Mouse (Mus musculus): ENCODE measurements around the gene Irgq. TPM values are rescaled to one million over a fixed set of nuclear protein-coding genes. Genes with fewer than 3 reads are reported as not detected.
A peak's percentile ranks its signal among the peaks of the same experiment; 100 is the strongest.
"Not testable (repeated sequence)": the region's sequence is repeated elsewhere in the genome, so short reads cannot be mapped to it uniquely, and the experiment has no call there.

Gene Irgq
- 1.1 and 1.3 TPM in 2 replicates for polyA plus RNA-seq (2015; fragmentation: Nextera tagmentation; extraction: Ambion mirVana)

- peak; percentile 93 for ATAC-seq (ENCODE audit: low read depth)
- H3K27me3 ChIP-seq (ENCODE audit: control insufficient read depth, insufficient read depth, low read depth, low read length) = no peaks in the 10 kb centered on the region
- H3K27ac ChIP-seq (ENCODE audit: low read length) = peak within 1 kb of the TSS; percentile 85
- H3K4me1 ChIP-seq (ENCODE audit: control insufficient read depth, low read depth, low read length) = peaks cover 28% of the 10 kb centered on the region
- peak within 1 kb of the TSS; percentile 79 for H3K9ac ChIP-seq (ENCODE audit: low read depth, low read length)
- peaks cover 8% of the 10 kb centered on the region; the same call in 1 of the 2 replicates for H3K36me3 ChIP-seq (ENCODE audit: control insufficient read depth, insufficient read depth)
- peak within 1 kb of the TSS; percentile 89 for H3K4me2 ChIP-seq (ENCODE audit: low read depth, low read length)
- WGBS (ENCODE audit: insufficient replicate concordance) = under 1% methylated on average over 44 of the region's 44 CpGs
- peak within 1 kb of the TSS; percentile 76 for H3K4me3 ChIP-seq (ENCODE audit: low read depth, low read length)
- no peaks in the 10 kb centered on the region for H3K9me3 ChIP-seq (replicated peaks; ENCODE audit: control insufficient read depth, low read length)
Measured at GRCm38 (mm10) chr7:24530062-24530931, at the start of gene Irgq. Irgq (plus strand) TSS chr7:24530689.

GRCm38 (mm10) chr7:24480986-24481473 lies 49.5 kb upstream of the Irgq start:
- Histone ChIP-seq H3K9ac (ENCODE audit: low read depth, low read length) (no peak overlapping the region), H3K27me3 (ENCODE audit: control insufficient read depth, insufficient read depth, low read depth, low read length) (peaks cover 46% of the 10 kb centered on the region), H3K9me3 (replicated peaks; ENCODE audit: control insufficient read depth, low read length) (no peaks in the 10 kb centered on the region), H3K4me3 (ENCODE audit: low read depth, low read length) (no peak overlapping the region; the same call in 1 of the 2 replicates), H3K4me1 (ENCODE audit: control insufficient read depth, low read depth, low read length) (peaks cover 8% of the 10 kb centered on the region), H3K27ac (ENCODE audit: low read length) (no peak overlapping the region), H3K4me2 (ENCODE audit: low read depth, low read length) (peak overlapping the region; percentile 77), H3K36me3 (ENCODE audit: control insufficient read depth, insufficient read depth) (no peaks in the 10 kb centered on the region)
- WGBS (ENCODE audit: insufficient replicate concordance) = 9% methylated on average over 14 of the region's 14 CpGs
- no peak for ATAC-seq (ENCODE audit: low read depth)

- Histone ChIP-seq H3K9me3 (replicated peaks; ENCODE audit: control insufficient read depth, low read length) (no peaks in the 10 kb centered on the region), H3K4me1 (ENCODE audit: control insufficient read depth, low read depth, low read length) (peaks cover 8% of the 10 kb centered on the region), H3K4me3 (ENCODE audit: low read depth, low read length) (peak within 1 kb of the TSS; percentile 54), H3K36me3 (ENCODE audit: control insufficient read depth, insufficient read depth) (no peaks in the 10 kb centered on the region), H3K9ac (ENCODE audit: low read depth, low read length) (no peak within 1 kb of the TSS), H3K27me3 (ENCODE audit: control insufficient read depth, insufficient read depth, low read depth, low read length) (peaks cover 46% of the 10 kb centered on the region), H3K27ac (ENCODE audit: low read length) (no peak within 1 kb of the TSS), H3K4me2 (ENCODE audit: low read depth, low read length) (peak within 1 kb of the TSS; percentile 77)
- ATAC-seq (ENCODE audit: low read depth) = peak; percentile 83
- under 1% methylated on average over 70 of the region's 83 CpGs for WGBS (ENCODE audit: insufficient replicate concordance)
Measured at GRCm38 (mm10) chr7:24481474-24482207, 48.8 kb upstream of the Irgq start, which contains the start of gene Cadm4. Cadm4 (plus strand) TSS chr7:24482023.

GRCm38 (mm10) chr7:24482208-24483020 lies 48.1 kb upstream of the Irgq start:
- Histone ChIP-seq H3K27me3 (ENCODE audit: control insufficient read depth, insufficient read depth, low read depth, low read length) (peaks cover 46% of the 10 kb centered on the region), H3K9ac (ENCODE audit: low read depth, low read length) (no peak overlapping the region), H3K36me3 (ENCODE audit: control insufficient read depth, insufficient read depth) (no peaks in the 10 kb centered on the region), H3K9me3 (replicated peaks; ENCODE audit: control insufficient read depth, low read length) (no peaks in the 10 kb centered on the region), H3K4me3 (ENCODE audit: low read depth, low read length) (peak overlapping the region; percentile 54), H3K4me2 (ENCODE audit: low read depth, low read length) (peak overlapping the region; percentile 77), H3K27ac (ENCODE audit: low read length) (no peak overlapping the region), H3K4me1 (ENCODE audit: control insufficient read depth, low read depth, low read length) (peaks cover 8% of the 10 kb centered on the region)
- no peak for ATAC-seq (ENCODE audit: low read depth)
- WGBS (ENCODE audit: insufficient replicate concordance) = 4% methylated on average over 20 of the region's 38 CpGs

GRCm38 (mm10) chr7:24483291-24483690 lies 47.2 kb upstream of the Irgq start:
- H3K36me3 ChIP-seq (ENCODE audit: control insufficient read depth, insufficient read depth); H3K9me3 ChIP-seq (replicated peaks; ENCODE audit: control insufficient read depth, low read length); H3K4me2 ChIP-seq (ENCODE audit: low read depth, low read length); H3K4me3 ChIP-seq (ENCODE audit: low read depth, low read length); H3K4me1 ChIP-seq (ENCODE audit: control insufficient read depth, low read depth, low read length); H3K9ac ChIP-seq (ENCODE audit: low read depth, low read length); H3K27ac ChIP-seq (ENCODE audit: low read length); ATAC-seq (ENCODE audit: low read depth): not testable (repeated sequence)
- peaks cover 46% of the 10 kb centered on the region for H3K27me3 ChIP-seq (ENCODE audit: control insufficient read depth, insufficient read depth, low read depth, low read length)
- 40% methylated on average over 6 of the region's 6 CpGs for WGBS (ENCODE audit: insufficient replicate concordance)

- no peak overlapping the region for H3K9ac ChIP-seq (ENCODE audit: low read depth, low read length)
- no peak overlapping the region for H3K27ac ChIP-seq (ENCODE audit: low read length)
- no peak for ATAC-seq (ENCODE audit: low read depth)
- H3K4me1 ChIP-seq (ENCODE audit: control insufficient read depth, low read depth, low read length) = peaks cover 8% of the 10 kb centered on the region
- no peaks in the 10 kb centered on the region for H3K36me3 ChIP-seq (ENCODE audit: control insufficient read depth, insufficient read depth)
- 55% methylated on average over 9 of the region's 9 CpGs for WGBS (ENCODE audit: insufficient replicate concordance)
- no peak overlapping the region for H3K4me2 ChIP-seq (ENCODE audit: low read depth, low read length)
- H3K9me3 ChIP-seq (replicated peaks; ENCODE audit: control insufficient read depth, low read length) = no peaks in the 10 kb centered on the region
- H3K27me3 ChIP-seq (ENCODE audit: control insufficient read depth, insufficient read depth, low read depth, low read length) = peaks cover 40% of the 10 kb centered on the region
- H3K4me3 ChIP-seq (ENCODE audit: low read depth, low read length) = no peak overlapping the region
Measured at GRCm38 (mm10) chr7:24485481-24485880, 45.0 kb upstream of the Irgq start.

GRCm38 (mm10) chr7:24486654-24487130 lies 43.8 kb upstream of the Irgq start:
- H3K9ac ChIP-seq (ENCODE audit: low read depth, low read length) = no peak overlapping the region
- H3K4me3 ChIP-seq (ENCODE audit: low read depth, low read length) = no peak overlapping the region
- no peak for ATAC-seq (ENCODE audit: low read depth)
- H3K4me2 ChIP-seq (ENCODE audit: low read depth, low read length) = no peak overlapping the region
- peaks cover 5% of the 10 kb centered on the region for H3K4me1 ChIP-seq (ENCODE audit: control insufficient read depth, low read depth, low read length)
- H3K27me3 ChIP-seq (ENCODE audit: control insufficient read depth, insufficient read depth, low read depth, low read length) = peaks cover 29% of the 10 kb centered on the region
- no peaks in the 10 kb centered on the region for H3K9me3 ChIP-seq (replicated peaks; ENCODE audit: control insufficient read depth, low read length)
- WGBS (ENCODE audit: insufficient replicate concordance) = 50% methylated on average over 9 of the region's 9 CpGs
- no peaks in the 10 kb centered on the region for H3K36me3 ChIP-seq (ENCODE audit: control insufficient read depth, insufficient read depth)
- no peak overlapping the region for H3K27ac ChIP-seq (ENCODE audit: low read length)

- no peak overlapping the region for H3K4me2 ChIP-seq (ENCODE audit: low read depth, low read length)
- ATAC-seq (ENCODE audit: low read depth) = no peak
- 22% methylated on average over 3 of the region's 3 CpGs for whole genome bisulfite sequencing (ENCODE audit: insufficient replicate concordance)
- no peaks in the 10 kb centered on the region for H3K9me3 ChIP-seq (replicated peaks; ENCODE audit: control insufficient read depth, low read length)
- no peaks in the 10 kb centered on the region; the same call in 1 of the 2 replicates for H3K4me1 ChIP-seq (ENCODE audit: control insufficient read depth, low read depth, low read length)
- H3K27ac ChIP-seq (ENCODE audit: low read length) = no peak overlapping the region
- no peak overlapping the region for H3K4me3 ChIP-seq (ENCODE audit: low read depth, low read length)
- no peak overlapping the region for H3K9ac ChIP-seq (ENCODE audit: low read depth, low read length)
- H3K27me3 ChIP-seq (ENCODE audit: control insufficient read depth, insufficient read depth, low read depth, low read length) = peaks cover 21% of the 10 kb centered on the region
- H3K36me3 ChIP-seq (ENCODE audit: control insufficient read depth, insufficient read depth) = no peaks in the 10 kb centered on the region
Measured at GRCm38 (mm10) chr7:24487403-24487802, 43.1 kb upstream of the Irgq start.

Data from liver, embryonic 16.5 days (tissue).